Mouse (Mus musculus): Measurements from ENCODE around the gene Anxa5.

GRCm38 (mm10) chr3:36406967-36407366 is 68.7 kb downstream of the Anxa5 start:
- TF ChIP-seq MAFK (IDR thresholded peaks at IDR 0.05; ENCODE audit: insufficient read depth, low read depth, low read length) = no peak
- no peak for TF ChIP-seq HCFC1 (IDR thresholded peaks at IDR 0.05; ENCODE audit: borderline replicate concordance, insufficient read depth, low read length)
- no peak for TF ChIP-seq ZC3H11A (IDR thresholded peaks at IDR 0.05; ENCODE audit: borderline replicate concordance, low read depth, low read length)
- no peak for TF ChIP-seq ZNF384 (IDR thresholded peaks at IDR 0.05; ENCODE audit: low read depth, low read length)
- no peak for TF ChIP-seq CHD2 (IDR thresholded peaks at IDR 0.05; ENCODE audit: low read depth, low read length)

Measured in ES-E14 (cell line).